Mouse (Mus musculus): ENCODE data around the gene Cpb2.

- TF ChIP-seq CTCF (IDR thresholded peaks at IDR 0.05; ENCODE audit: insufficient read depth, low read length) (no peak), POLR2A (IDR thresholded peaks at IDR 0.05; ENCODE audit: borderline replicate concordance, extremely low read depth, low read depth, low read length) (no peak)
Observed at GRCm38 (mm10) chr14:75279716-75280115, 37.6 kb downstream of the Cpb2 start.
